Mouse (Mus musculus) megakaryocyte, embryonic 14.5 days (primary cell): ENCODE measurements at regions not wholly inside any gene's neighbourhood (a gene's known extent, or its start where the extent isn't known, plus 50 kb on each side); places are given as distances from the start of the nearest gene placed in this dataset.

Source experiments
- FLI1 ChIP-seq: IDR thresholded peaks from 2 replicates; pipeline ENCODE4 v1.6.1; 2012; ENCODE audit warnings: low read length, inconsistent platforms, mixed read lengths
- GATA1 ChIP-seq: IDR thresholded peaks from 3 replicates; pipeline ENCODE4 v1.6.1; 2012; ENCODE audit warnings: mixed read lengths, low read length, inconsistent platforms, borderline replicate concordance

- TF ChIP-seq GATA1: no peak
- TF ChIP-seq FLI1: no peak
Measured at GRCm38 (mm10) chr3:37827546-37827945, 103.3 kb upstream of the Gm5148 start.
